Mouse (Mus musculus) bone marrow, adult 2 months (tissue): ENCODE data around the gene Tepsin.

Experiments used
- CTCF ChIP-seq: fragments of 200-500 bp; IDR thresholded peaks from 2 replicates; pipeline ENCODE4 v1.5.1; 2011; ENCODE audit warnings: low read length, control low read depth; ENCODE audit not compliant: control insufficient read depth, insufficient read depth
- POLR2A ChIP-seq: fragments of 200-500 bp; IDR thresholded peaks from 2 replicates; pipeline ENCODE4 v1.6.1; 2011; ENCODE audit warnings: low read depth, mild to moderate bottlenecking, control low read depth, low read length, borderline replicate concordance; ENCODE audit not compliant: control insufficient read depth

- TF ChIP-seq CTCF (no peak), POLR2A (no peak)
Measured at GRCm38 (mm10) chr11:120103431-120103997, 5.0 kb upstream of the Tepsin start.
